Mouse (Mus musculus): ENCODE data around the gene Dop1a.
A peak's percentile ranks its signal among the peaks of the same experiment; 100 is the strongest.

The Dop1a gene

GRCm38 (mm10) chr9:86507437-86507836, 40.5 kb downstream of the Dop1a start:
- no peak for DNase-seq (ENCODE audit: low spot score)

GRCm38 (mm10) chr9:86513733-86514132, 46.8 kb downstream of the Dop1a start:
- no peak for DNase-seq (ENCODE audit: low spot score)

GRCm38 (mm10) chr9:86514390-86514789, 47.4 kb downstream of the Dop1a start:
- no peak for DNase-seq (ENCODE audit: low spot score)

- no peak for DNase-seq (ENCODE audit: low spot score)
Measured at GRCm38 (mm10) chr9:86514798-86515197, 47.8 kb downstream of the Dop1a start.

GRCm38 (mm10) chr9:86522335-86522734, 55.4 kb downstream of the Dop1a start:
- no peak for DNase-seq (ENCODE audit: low spot score)

- DNase-seq (ENCODE audit: low spot score) = no peak
Measured at GRCm38 (mm10) chr9:86525600-86525999, 58.6 kb downstream of the Dop1a start.

GRCm38 (mm10) chr9:86534071-86534470, 67.1 kb downstream of the Dop1a start:
- DNase-seq (ENCODE audit: low spot score) = no peak

GRCm38 (mm10) chr9:86543451-86543850, 76.5 kb downstream of the Dop1a start:
- DNase-seq (ENCODE audit: low spot score) = no peak

- DNase-seq (ENCODE audit: low spot score) = no peak
Measured at GRCm38 (mm10) chr9:86544559-86544958, 77.6 kb downstream of the Dop1a start.

- no peak for DNase-seq (ENCODE audit: low spot score)
Measured at GRCm38 (mm10) chr9:86549637-86550162, 82.7 kb downstream of the Dop1a start.

- DNase-seq (ENCODE audit: low spot score) = no peak
Measured at GRCm38 (mm10) chr9:86550717-86551116, 83.8 kb downstream of the Dop1a start.

GRCm38 (mm10) chr9:86553886-86554285, 86.9 kb downstream of the Dop1a start:
- DNase-seq (ENCODE audit: low spot score) = no peak

GRCm38 (mm10) chr9:86554641-86555040, 87.7 kb downstream of the Dop1a start:
- DNase-seq (ENCODE audit: low spot score) = no peak

- no peak for DNase-seq (ENCODE audit: low spot score)
Measured at GRCm38 (mm10) chr9:86560543-86560942, 93.6 kb downstream of the Dop1a start.

GRCm38 (mm10) chr9:86569314-86569910, 102.5 kb downstream of the Dop1a start:
- DNase-seq (ENCODE audit: low spot score) = no peak

- DNase-seq (ENCODE audit: low spot score) = no peak
Measured at GRCm38 (mm10) chr9:86570261-86570890, 103.4 kb downstream of the Dop1a start.

GRCm38 (mm10) chr9:86570946-86571345, 104.0 kb downstream of the Dop1a start:
- no peak for DNase-seq (ENCODE audit: low spot score)

GRCm38 (mm10) chr9:86571540-86572135, 104.7 kb downstream of the Dop1a start, which contains the start of the genes Pgm3 and Rwdd2a:
Gene Pgm3 (minus strand): TSS chr9:86571842.
Gene Rwdd2a (plus strand): TSS chr9:86571991.
- peak; percentile 95 for DNase-seq (ENCODE audit: low spot score)

- peak; percentile 40 for DNase-seq (ENCODE audit: low spot score)
Measured at GRCm38 (mm10) chr9:86572196-86572595, 105.2 kb downstream of the Dop1a start.

GRCm38 (mm10) chr9:86572636-86573291, 105.8 kb downstream of the Dop1a start:
- DNase-seq (ENCODE audit: low spot score) = peak; percentile 90

GRCm38 (mm10) chr9:86573616-86574303, 106.8 kb downstream of the Dop1a start:
- no peak for DNase-seq (ENCODE audit: low spot score)

- no peak for DNase-seq (ENCODE audit: low spot score)
Measured at GRCm38 (mm10) chr9:86575178-86575577, 108.2 kb downstream of the Dop1a start.

Measured in layer of hippocampus, adult 11-12 months (tissue).